Comparison of ENCODE assay signal across 9 mouse cellular contexts in genomic region chr4:8381408-8382124, GRCm38 (mm10).
DNase-seq lines count a peak whose midpoint lies in the region; ATAC-seq lines count a peak whose summit lies in the region.
"Had no signal": no experiment of that assay in that cellular context is flagged by ENCODE, and none has a peak within 500 bp of the region (broad histone marks: within the 10 kb centered on the region; RNA-seq: fewer than 3 reads in every experiment).

No protein-coding gene starts in this region.

- H3K9ac ChIP-seq in forebrain, embryonic 12.5 days = no peak overlapping the region
- H3K9ac ChIP-seq in limb, embryonic 11.5 days (ENCODE audit: low read length) = no peak overlapping the region
- H3K9ac ChIP-seq in neural tube, embryonic 13.5 days = no peak overlapping the region
- H3K9ac ChIP-seq: lung, embryonic 15.5 days had no signal

- peak; percentile 14 to 20 for DNase-seq in kidney, postnatal 4 days
- no peak for DNase-seq in kidney, adult 8-10 months
- peak; percentile 23 for DNase-seq in limb, embryonic 11.5 days (ENCODE audit: low spot score)
- DNase-seq in lung, adult 18-20 months = no peak
- no peak for DNase-seq in ovary, postnatal 10 days (ENCODE audit: low spot score)
- no peak for DNase-seq in cerebellum, adult 9-11 months

- H3K4me1 ChIP-seq in forebrain, embryonic 12.5 days = peaks cover 16% of the 10 kb centered on the region
- H3K4me1 ChIP-seq in limb, embryonic 11.5 days (ENCODE audit: control insufficient read depth, insufficient read depth, low read length) = no peaks in the 10 kb centered on the region
- peaks cover 14% of the 10 kb centered on the region for H3K4me1 ChIP-seq in neural tube, embryonic 13.5 days (replicated peaks)
- H3K4me1 ChIP-seq: lung, embryonic 15.5 days had no signal

- H3K4me2 ChIP-seq in forebrain, embryonic 12.5 days = no peak overlapping the region
- H3K4me2 ChIP-seq in limb, embryonic 11.5 days (ENCODE audit: low read depth, severe bottlenecking) = no peak overlapping the region
- no peak overlapping the region for H3K4me2 ChIP-seq in neural tube, embryonic 13.5 days
- H3K4me2 ChIP-seq: lung, embryonic 15.5 days had no signal

- no peak overlapping the region for H3K4me3 ChIP-seq in forebrain, embryonic 12.5 days (replicated peaks)
- no peak overlapping the region for H3K4me3 ChIP-seq in limb, embryonic 11.5 days (ENCODE audit: low read depth, low read length)
- H3K4me3 ChIP-seq in neural tube, embryonic 13.5 days = no peak overlapping the region
- H3K4me3 ChIP-seq: lung, embryonic 15.5 days had no signal

- peak; percentile 61; the same call in 1 of the 2 replicates for ATAC-seq in forebrain, embryonic 12.5 days (ENCODE audit: low FRiP score)
- no peak for ATAC-seq in limb, embryonic 11.5 days (ENCODE audit: insufficient number of reproducible peaks, low FRiP score, low TSS enrichment, low read depth)
- ATAC-seq in neural tube, embryonic 13.5 days (ENCODE audit: low read depth) = peak; percentile 80

- H3K27me3 ChIP-seq in forebrain, embryonic 12.5 days = no peaks in the 10 kb centered on the region
- no peaks in the 10 kb centered on the region for H3K27me3 ChIP-seq in limb, embryonic 11.5 days (ENCODE audit: control insufficient read depth, insufficient read depth, low read length)
- no peaks in the 10 kb centered on the region for H3K27me3 ChIP-seq in neural tube, embryonic 13.5 days
- H3K27me3 ChIP-seq: lung, embryonic 15.5 days had no signal

- 10% methylated on average over 13 of the region's 13 CpGs for WGBS in forebrain, embryonic 12.5 days
- 33% methylated on average over 13 of the region's 13 CpGs for WGBS in limb, embryonic 11.5 days
- 20% methylated on average over 13 of the region's 13 CpGs for WGBS in neural tube, embryonic 13.5 days

- no peak overlapping the region for H3K27ac ChIP-seq in forebrain, embryonic 12.5 days
- no peak overlapping the region for H3K27ac ChIP-seq in limb, embryonic 11.5 days (replicated peaks; ENCODE audit: low read depth, low read length)
- H3K27ac ChIP-seq in neural tube, embryonic 13.5 days (replicated peaks) = no peak overlapping the region
- H3K27ac ChIP-seq: lung, embryonic 15.5 days had no signal

- H3K36me3 ChIP-seq in forebrain, embryonic 12.5 days (replicated peaks) = no peaks in the 10 kb centered on the region
- H3K36me3 ChIP-seq in limb, embryonic 11.5 days (ENCODE audit: control insufficient read depth, insufficient read depth, low read length) = no peaks in the 10 kb centered on the region
- H3K36me3 ChIP-seq in neural tube, embryonic 13.5 days = no peaks in the 10 kb centered on the region
- H3K36me3 ChIP-seq: lung, embryonic 15.5 days had no signal

- H3K9me3 ChIP-seq in forebrain, embryonic 12.5 days = no peaks in the 10 kb centered on the region
- H3K9me3 ChIP-seq in limb, embryonic 11.5 days (ENCODE audit: control insufficient read depth, low read length) = no peaks in the 10 kb centered on the region
- H3K9me3 ChIP-seq in neural tube, embryonic 13.5 days = no peaks in the 10 kb centered on the region
- H3K9me3 ChIP-seq: lung, embryonic 15.5 days had no signal

Comparison
In these comparisons a context has a peak if more than half of its experiments do, and no peak if none do; other contexts are left out.
1. DNase-seq: peak in kidney, postnatal 4 days (2 of 2) and limb, embryonic 11.5 days (single experiment); none in kidney, adult 8-10 months (0 of 2), lung, adult 18-20 months (0 of 2), ovary, postnatal 10 days (single experiment) and cerebellum, adult 9-11 months (single experiment).